Mouse (Mus musculus): ENCODE measurements around the gene Fam198b. TPM values are rescaled to one million over a fixed set of nuclear protein-coding genes. Genes with fewer than 3 reads are reported as not detected.
A peak's percentile ranks its signal among the peaks of the same experiment; 100 is the strongest.

The Fam198b gene
- total RNA-seq (2021) = 12.4 and 13.2 TPM in 2 replicates
- long read RNA-seq, full-length matches to known transcripts = 10 of 15 reads
- long read RNA-seq, partial matches to known transcripts = 1 of 15 reads
- long read RNA-seq, other reads (novel, unspliced or antisense) = 4 of 15 reads

DNA sequence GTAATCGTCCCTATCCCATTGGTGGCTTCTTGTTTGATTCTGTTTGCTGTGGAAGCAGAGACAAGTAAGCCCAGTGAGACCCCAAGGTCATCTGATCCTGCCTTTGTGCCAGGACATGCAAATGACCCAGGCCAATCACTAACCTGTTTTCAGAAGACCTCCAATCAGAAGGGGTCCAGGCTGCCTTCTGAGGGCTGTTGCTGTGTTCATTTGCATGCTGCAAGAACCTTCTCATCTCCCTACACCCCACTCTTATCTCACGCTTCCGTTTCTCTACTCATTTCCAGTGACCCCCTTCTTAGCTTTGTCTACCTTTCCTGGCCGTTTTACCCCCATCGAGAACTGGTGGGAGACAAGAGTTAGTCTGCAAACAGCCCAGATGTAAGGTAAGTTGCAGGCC lies at the start of gene Fam198b:
Fam198b (plus strand) TSS at position 229 of the 400 bp plus-strand sequence.
- no peak for DNase-seq

DNA sequence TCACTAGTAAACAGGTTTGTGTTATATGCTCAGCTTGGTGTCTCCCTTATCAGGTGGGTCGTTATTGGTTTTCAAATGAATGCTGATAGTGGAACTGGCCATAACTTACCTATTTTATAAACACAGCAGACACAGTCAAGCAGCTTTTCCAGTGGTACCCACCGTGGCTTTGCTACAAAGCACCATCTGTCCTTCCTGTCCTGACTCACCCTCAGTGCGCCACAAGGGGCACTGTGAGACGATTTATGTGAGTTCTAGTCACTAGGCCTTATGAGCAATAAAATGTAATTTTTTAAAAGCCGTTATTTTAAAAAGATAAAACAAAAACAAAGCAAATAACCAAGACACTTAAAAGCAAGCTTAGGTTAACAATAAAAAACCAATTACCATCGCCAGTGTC lies 45.6 kb upstream of the Fam198b start:
- DNase-seq = peak; percentile 21

DNA sequence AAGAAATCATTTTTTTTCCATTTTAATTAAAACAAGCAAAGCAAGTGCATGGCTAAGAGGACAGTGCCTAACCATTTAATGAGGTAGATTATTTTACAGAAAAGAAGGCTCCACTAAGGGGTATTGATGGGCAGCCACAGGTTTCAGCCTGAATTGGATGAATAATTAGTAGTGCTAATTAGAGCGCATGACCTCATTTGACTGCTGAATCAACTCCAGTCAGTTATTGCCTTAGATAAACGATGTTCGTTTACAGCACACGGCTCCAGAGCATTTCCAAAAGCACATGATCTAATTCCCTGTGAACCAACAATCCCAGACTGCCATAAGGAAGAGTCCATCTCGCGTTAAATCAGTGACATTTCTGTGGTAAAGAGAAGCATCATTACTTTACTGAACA lies 42.9 kb upstream of the Fam198b start:
- DNase-seq = no peak

DNA sequence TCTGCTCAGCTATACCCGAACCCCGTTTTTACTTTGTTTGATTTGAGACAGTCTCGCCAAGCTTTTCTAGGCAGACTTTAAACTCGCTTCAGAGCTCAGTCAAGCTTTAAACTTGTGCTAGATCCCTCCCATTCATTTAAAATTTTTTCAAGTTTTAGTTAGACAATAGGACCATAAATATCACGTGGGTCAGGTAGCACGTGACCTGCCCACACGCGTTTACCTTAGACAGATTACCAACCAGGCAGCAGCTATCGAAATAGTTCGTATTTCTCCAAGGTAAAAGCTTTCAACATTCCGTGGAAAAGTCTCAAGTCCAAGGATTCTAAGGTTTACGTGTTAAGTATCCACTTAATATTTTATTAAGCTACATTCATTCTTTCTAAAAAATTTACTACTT lies 42.2 kb upstream of the Fam198b start:
- DNase-seq = peak; percentile 31

DNA sequence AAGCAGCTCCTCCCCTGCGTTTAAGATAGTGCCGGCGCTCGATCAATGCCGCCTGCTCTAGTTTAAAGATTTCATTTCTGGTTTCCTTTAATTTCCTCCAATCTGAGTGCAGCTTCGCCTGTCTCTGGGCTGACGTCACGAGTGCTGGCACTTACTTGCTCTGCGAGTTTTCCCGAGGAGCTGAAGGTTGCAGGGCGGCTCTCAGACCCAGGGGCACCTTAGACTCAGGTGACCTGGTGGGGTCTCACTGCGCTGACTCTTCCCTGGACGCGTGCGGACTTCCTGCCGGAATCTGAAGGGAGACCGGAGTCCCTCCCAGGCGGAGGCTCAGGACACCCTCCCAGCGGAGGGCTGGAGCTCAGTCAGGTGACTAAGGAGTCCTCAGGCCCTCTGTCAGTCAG lies 41.7 kb upstream of the Fam198b start:
- DNase-seq = peak; percentile 71

DNA sequence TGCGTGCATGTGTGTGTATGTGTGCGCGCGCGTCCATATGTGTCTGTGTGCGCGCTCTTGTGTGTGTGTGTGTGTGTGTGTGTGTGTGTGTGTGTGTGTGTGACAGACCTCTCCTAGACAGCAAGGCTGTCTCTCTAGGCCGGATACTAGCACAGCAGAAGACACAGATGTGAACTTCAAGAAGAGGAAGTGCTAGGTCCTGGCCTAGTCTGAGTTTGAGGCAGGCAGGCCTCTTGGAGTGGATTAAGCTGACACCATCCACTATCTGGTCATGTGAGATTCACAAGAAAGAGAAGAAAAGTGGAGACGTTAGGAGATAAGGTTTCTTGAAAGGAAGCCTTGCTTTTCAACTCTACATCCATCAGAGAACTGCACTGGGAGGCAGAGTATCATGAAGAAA lies 40.3 kb upstream of the Fam198b start:
- DNase-seq = no peak

DNA sequence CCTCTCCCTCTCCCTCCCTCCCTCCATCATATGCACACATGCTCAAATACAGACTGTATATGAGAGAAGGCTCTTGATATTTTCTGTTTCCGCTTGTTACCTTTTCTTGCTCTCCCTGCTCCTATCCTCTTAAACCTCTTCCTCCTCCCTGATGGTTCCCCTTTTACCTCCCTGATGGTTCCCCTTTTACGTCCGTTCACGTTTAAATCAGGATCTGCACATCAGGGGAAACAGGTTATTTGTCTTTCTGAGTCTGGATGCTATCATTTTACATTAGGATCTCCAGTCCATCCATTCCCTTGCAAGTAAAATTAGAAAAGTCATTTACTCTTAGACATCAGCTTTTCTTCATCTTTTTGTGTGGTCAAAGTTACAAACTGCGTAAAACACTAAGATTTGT lies 37.7 kb upstream of the Fam198b start:
- no peak for DNase-seq

DNA sequence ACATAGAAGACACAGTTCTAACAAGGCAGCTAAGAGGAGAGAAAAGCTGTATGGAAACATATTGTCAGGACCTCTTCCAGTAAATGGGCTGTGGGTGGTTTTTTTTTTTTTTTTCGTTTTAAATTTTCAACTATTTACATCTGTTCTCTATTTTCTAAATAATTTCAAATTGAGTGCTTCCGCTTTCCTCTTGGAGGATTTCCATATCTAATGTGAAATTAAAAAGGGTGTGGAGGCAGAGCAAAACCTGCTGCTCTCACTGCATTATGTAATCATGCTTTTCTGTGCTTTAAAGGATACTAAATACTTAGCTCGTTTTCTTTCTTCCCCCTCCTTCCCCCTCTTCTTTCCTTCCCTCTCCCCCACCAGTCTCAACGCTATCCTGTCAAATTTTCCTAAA lies 35.5 kb upstream of the Fam198b start:
- DNase-seq = no peak

DNA sequence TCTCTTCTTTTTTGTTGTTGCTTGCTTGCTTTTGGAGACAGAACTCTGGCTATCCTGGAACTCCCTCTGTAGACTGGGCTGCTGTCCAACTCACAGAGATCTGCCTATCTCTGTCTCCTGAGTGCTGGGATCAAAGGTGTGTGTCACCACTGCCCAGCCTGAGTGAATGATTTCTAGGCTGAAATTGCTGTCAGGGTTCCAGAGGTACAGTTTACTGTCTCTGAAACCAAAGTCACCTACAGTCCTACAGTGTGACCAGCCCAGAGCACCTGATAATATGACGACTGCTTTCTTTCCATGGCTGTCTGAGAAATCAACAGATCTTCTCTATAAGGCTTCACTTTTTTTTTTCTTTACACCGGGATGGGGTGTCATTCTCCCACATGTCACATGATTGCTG lies 34.7 kb upstream of the Fam198b start:
- no peak for DNase-seq

DNA sequence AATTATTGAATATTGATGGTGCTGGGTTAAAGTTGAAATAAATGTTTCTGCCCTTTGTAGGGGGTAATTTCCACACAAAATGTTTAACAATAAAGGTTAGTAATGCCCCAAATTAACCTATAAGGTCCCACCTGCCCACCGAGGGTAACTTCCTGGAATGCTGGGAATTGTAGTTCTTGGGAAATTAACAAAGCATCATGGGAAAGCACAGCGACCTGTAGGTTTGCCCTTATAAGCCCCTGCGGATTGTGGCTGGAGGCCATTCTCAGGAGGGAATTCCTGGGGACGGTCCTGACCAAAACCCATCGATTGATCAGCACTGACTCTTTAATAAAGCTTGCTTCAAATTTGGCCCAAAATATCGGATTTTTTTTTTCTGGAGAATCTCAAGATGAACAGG lies 33.7 kb upstream of the Fam198b start:
- no peak for DNase-seq

DNA sequence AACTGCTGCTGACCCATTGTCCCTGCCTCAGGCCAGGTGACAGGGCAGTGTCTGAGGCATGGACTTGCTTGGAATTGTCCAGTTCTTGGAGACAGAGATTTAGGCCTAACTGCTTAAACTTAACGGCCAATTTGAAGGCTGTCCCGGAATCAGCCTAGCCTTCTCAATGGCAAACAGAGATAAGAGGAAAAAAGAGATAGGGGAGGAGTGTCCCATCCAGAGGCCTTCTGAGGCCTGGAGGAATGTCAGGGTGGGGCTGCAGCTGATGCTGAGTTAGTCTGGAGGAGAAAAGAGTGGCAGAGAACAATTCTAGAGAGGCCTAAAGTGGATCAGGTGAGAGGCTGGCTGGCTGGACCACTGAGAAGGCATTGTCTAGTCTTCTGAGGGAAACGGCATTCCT lies 32.2 kb upstream of the Fam198b start:
- DNase-seq = no peak

DNA sequence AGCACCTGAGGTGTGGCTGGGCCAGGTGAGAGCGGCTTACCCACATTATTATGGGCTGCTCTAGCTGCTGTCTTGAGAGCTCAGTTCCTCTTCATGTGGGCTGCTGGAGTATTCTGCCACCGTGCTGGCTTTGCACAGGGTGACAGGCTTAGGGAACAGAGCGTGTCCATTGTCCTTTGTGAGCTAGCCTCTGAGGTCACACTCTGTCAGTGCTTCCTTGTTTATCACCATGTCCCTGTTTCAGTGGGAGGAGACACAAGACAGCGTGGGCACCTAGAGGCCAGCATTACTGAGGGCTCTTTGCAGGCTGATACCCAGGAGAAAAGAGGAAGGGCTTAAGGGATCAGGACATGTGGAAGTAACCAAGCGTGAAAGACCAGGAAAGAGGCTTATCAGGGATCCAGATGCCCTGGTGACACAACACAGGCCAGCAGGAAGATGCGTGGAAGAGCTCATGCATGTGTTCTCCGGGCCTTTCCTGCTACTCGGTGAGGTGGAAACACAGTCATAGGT lies 31.6 kb upstream of the Fam198b start, which contains the start of gene Tmem144:
Tmem144 (minus strand) TSS at position 120 of the 513 bp plus-strand sequence.
- no peak for DNase-seq

DNA sequence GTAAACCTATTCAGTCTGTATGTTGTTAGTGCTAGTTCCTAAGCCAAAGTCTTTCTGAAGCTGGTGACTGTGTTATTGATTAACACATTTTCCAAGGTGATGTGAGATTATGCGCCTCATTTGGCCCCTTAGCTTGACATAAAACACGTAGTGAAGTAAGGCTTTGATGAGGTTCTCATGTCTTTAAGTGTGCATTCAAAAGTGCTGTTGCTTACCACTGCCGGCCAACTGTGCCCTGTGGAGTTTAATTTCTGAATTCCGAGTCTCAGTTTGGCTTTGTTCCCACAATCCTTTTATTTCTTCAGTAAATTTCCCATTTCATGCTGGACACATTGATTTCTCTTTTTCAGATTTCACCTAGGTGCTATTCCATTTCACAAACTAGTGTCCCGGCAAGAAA lies 26.6 kb upstream of the Fam198b start:
- no peak for DNase-seq

DNA sequence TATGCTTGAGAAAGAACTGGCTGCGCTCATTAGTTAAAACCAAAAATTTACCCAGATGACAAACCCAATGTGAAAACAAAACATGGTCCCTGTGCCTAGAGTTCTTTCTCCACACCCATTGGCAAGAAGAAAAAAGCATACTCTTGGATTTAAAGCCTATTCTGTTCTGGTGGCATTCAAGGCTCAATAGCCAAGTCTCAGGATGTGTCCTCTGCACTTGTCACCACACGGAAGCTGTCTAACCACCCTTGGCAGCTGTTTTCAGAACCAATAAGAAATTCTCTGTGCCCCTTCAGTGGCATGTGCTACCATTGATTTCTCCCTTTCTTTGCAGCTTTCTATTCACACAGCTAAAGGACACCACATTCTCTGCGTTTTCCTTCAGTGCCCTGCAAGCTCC lies 26.1 kb upstream of the Fam198b start:
- no peak for DNase-seq

DNA sequence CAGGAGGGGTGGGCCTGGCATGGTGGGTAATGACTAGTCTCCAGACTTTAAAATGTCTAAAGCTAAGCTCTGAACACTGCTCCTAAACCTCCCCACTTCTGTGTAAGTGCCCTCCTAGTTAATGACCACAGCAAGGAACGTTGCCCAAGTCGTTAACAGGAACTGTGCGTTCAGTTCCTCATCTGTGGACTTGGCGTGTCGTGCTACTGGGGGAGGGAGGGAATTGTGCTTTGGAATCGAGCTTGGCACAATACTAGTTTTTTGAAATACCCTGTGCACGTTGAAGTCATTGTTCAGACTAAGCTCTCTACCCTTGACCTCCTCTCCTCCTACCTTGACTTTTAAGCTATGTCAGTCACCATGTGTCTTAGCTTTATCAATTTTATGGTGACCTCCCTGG lies 19.5 kb upstream of the Fam198b start:
- no peak for DNase-seq

DNA sequence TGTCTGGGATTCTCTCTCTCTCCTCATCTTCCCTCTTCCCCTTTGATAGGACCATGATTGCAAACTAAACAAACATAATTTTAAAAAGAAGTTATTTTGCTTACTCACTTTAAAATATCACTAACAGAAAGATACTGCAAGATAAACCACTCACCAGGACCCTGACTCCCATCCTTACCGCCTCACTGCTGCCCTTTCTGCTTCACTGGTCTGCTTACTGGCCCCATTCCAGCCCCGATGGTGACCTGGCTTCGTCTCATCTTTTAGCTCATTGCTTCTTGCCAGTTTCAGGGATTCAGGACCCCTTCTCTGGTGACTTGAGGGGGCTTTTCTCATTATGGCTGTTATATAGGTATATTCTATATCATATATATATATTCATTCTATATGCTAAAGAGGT lies 18.2 kb upstream of the Fam198b start:
- no peak for DNase-seq

DNA sequence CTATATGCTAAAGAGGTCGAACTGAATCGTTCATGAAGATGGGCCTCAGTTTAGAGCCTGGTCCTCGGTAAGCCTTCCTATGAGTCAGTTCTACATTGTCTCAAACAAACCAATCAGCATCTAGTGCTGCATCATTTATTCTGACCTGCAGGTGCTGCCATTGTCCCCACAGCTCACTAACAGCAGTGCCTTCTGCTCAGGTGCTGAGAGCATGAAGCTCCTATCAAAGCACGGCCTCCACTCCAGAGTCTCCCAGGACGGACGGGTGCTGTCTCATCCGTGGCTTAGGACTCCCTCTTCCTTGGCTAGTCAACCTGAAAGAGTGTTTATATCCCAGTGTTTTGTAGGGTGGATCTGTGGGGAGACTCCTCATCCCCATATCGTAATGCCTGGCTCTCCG lies 17.8 kb upstream of the Fam198b start:
- DNase-seq = no peak

DNA sequence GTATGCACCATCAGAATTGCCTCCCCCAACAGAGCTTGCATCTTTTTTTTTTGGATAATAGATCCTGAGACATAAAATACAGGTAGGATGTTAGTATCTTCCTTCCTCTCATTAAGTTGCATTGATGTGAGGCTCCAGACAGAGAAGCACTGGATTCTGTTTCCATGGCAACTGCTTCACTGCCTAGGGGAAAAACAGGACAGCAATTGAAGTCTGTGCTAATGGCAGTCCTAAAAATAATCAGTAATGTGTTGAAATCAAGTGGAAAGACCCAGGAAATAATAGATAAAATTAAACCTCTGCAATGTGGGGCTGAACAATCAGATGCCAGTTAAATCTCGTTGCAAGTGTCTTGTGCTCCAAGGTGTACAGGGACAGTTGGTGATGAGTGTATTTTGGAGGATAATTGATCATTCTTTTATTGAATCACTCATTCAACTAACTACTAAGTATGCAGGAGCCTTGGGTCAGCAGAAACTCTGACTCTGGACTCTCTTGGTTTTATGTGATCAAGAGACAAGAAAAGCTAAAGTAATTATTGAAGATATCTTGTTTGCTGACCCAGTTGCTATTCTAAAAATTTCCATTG lies 17.1 kb upstream of the Fam198b start:
- DNase-seq = no peak

DNA sequence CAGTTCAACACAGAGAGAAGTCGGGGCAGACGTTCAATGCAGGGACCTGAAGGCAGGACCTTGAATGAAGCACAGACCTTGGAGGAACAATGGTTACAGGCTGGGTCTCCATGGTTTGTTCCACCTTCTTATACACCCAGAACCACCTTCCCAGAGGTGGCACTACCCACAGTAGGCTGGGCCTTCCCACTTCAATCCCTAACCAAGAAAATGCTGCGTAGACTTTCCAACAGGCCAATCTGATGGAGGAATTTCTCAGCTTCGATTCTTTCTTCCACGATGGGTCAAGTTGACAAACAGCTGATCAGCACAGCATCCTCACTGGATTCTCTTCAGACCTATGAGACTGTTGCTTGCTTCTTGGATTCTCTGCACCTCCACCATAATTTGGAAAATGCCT lies 8.9 kb upstream of the Fam198b start:
- DNase-seq = no peak

DNA sequence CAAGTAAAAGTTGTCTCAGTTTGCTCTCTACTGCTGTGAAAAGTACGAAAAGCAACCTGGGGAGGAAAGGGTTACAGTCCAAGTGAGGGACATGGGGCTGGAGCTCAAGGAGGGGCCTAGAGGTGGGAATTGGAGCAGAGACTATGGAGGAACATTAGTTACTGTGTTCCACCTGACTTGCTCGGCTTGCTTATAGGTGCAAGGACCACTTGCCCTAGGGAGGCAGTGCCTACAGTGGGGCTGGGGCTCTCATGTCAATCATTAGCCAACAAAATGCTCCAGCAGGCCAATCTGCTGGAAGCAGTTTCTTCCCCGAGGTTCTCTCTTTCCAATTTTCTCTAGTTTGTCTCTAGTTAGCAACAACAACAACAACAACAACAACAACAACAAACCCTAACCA lies 6.0 kb upstream of the Fam198b start:
- DNase-seq = no peak

DNA sequence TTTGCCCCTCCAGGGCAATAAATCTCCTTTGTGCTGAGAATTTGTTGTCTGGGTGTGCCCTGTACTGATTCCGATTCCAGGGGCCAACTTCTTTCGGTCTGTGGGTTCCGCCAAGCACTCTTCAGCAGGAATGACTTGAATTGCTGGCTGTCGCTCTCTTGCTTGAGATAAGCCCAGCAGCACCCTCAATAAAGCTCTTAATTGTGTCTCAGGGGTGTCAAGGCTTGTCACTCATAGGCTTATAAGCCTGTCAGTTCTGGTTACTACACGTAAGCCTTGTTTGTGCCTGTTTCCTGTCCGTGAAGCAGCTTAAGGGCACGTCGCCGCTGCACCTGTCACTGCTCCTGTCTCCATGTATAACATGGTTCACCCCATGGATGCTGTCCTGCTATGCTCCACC lies 5.1 kb upstream of the Fam198b start:
- DNase-seq = no peak

DNA sequence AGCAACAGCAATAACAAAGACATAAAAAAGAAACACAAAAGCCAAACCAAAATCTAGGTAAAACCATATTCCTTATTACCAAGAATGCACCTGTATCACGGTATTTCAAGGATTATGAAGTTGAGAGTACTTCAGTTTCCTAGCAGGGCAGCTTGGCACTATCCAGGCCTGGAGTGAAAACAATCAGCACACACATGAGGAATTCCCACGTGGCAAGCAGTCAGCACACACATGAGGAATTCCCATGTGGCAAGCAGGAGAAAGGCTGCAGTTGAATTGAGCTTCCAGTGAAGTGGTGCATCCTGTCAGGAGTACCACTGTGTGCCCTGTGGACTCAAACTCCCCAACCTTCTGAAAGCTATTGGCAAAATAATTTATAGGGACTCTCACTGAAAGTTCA lies 2.7 kb upstream of the Fam198b start:
- DNase-seq = no peak

DNA sequence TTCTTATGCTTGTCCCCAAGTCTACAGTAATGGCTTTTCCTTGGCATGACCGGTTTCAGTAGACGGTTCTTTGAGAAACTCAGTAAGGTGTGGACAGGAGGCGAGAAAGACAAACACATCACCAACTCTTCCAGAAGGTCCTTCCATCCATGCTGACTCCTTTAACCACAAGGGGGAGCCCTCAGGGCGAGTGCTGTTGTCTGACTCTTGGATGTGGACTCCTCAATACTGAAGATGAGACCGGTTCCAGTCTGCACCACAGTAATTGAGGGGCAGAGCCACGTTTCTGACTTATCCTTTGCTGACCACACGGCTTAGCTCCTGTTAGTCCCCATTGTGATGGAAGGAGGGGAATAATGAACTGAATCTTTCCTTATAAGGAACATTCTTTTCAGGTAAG lies 1.2 kb upstream of the Fam198b start:
- DNase-seq = peak; percentile 73

DNA sequence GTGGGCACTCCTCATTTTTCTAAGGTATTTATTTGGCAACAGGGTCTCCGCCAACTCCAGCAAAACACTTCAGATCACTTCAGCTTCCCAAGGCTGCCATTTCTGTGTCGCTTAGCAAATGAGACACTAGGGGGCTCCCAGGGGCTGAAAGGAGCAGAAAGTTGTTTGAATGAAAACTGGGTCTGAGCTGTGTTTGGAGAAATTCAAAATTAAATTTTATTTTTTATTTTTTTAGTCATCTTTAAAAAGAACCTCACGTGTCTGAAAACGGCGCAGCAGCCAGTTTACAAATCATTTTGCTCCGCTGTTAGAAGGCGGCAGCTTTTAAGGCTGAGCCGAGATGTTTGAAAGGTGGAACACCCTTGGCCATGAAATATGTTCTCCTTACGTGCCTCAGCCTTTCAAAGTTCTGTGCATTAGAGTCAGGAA lies 442 bp downstream of the Fam198b start:
- peak; percentile 68 for DNase-seq

Data from adrenal gland, postnatal 25 days (tissue).